Mouse (Mus musculus): ENCODE results near the gene Fubp3. TPM values are rescaled to one million over a fixed set of nuclear protein-coding genes. Genes with fewer than 3 reads are reported as not detected.
A peak's percentile ranks its signal among the peaks of the same experiment; 100 is the strongest.

Gene Fubp3
- total and polyA plus RNA-seq, 3 experiments, result 9.2 to 13.4 (median 12.7) TPM

DNA sequence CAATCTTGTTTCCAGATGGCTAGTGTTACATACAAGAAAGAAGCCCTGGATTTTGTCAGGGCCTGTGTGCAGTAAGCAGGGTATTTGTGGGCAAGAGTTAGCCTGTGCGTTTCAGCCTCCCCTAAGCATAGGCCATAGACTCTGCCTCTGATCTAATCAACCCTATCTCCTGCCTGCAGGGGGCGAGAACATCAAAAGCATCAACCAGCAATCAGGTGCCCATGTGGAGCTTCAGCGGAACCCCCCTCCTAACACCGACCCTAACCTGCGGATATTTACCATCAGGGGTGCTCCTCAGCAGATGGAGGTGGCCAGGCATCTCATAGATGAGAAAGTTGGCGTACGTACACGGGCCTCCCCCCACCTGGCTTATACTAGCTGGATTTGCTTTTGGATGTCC, 38.9 kb downstream of the Fubp3 start:
- Histone ChIP-seq H3K27me3 (ENCODE audit: control insufficient read depth, insufficient read depth, low read length) (no peaks in the 10 kb centered on the region), H3K9ac (ENCODE audit: low read depth, low read length) (no peak overlapping the region), H3K79me2 (replicated peaks; ENCODE audit: control insufficient read depth, insufficient read depth, low read length) (no peaks in the 10 kb centered on the region), H3K4me1 (ENCODE audit: control insufficient read depth, insufficient read depth, low read length) (no peaks in the 10 kb centered on the region), H3K4me3 (no peak overlapping the region), H3K27ac (no peak overlapping the region), H3K36me3 (ENCODE audit: control insufficient read depth, insufficient read depth, low read length) (no peaks in the 10 kb centered on the region)
- intact Hi-C loops (cut with DNase I), result no loop called here
- WGBS, result 91% methylated on average over 8 of the region's 8 CpGs
- DNase-seq, result no peak
- no peak for TF ChIP-seq EP300 (IDR thresholded peaks at IDR 0.05; ENCODE audit: insufficient read depth, low read depth, low read length)
- 0 out of 2 replicates have a peak, but pooled peaks have one; percentile 3 for TF ChIP-seq CTCF (IDR thresholded peaks at IDR 0.05)

DNA sequence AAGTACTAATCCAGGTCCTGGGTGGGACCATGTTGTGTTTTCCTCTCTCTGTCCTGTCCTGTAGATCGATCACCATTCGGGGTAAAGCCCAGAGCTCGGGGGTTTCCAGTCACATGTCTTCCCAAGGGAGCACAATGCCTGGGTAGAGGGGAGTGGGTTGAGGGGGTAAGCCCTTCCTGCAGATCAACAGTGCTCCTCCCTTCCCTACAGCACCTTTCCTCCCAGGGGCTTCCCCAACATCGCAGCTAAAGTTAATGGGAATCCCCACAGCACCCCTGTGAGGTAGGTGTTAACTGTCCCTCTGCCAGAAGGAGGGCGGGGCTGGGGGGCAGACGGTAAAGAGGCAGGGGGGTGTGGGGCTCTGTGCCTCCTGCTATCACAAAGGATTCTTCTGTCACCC, 40.2 kb downstream of the Fubp3 start:
- H3K27me3 ChIP-seq (ENCODE audit: control insufficient read depth, insufficient read depth, low read length), result no peaks in the 10 kb centered on the region
- no peak overlapping the region for H3K27ac ChIP-seq
- no peak for DNase-seq
- no peak overlapping the region for H3K4me3 ChIP-seq
- H3K4me1 ChIP-seq (ENCODE audit: control insufficient read depth, insufficient read depth, low read length), result no peaks in the 10 kb centered on the region
- TF ChIP-seq EP300 (IDR thresholded peaks at IDR 0.05; ENCODE audit: insufficient read depth, low read depth, low read length) (no peak), POLR2A (IDR thresholded peaks at IDR 0.05; ENCODE audit: insufficient read depth, low read depth, low read length) (no peak), CTCF (IDR thresholded peaks at IDR 0.05) (no peak)
- no peaks in the 10 kb centered on the region for H3K36me3 ChIP-seq (ENCODE audit: control insufficient read depth, insufficient read depth, low read length)
- WGBS, result 71% methylated on average over 6 of the region's 6 CpGs
- intact Hi-C loops (cut with DNase I), result no loop called here
- no peak overlapping the region for H3K9ac ChIP-seq (ENCODE audit: low read depth, low read length)
- no peaks in the 10 kb centered on the region for H3K79me2 ChIP-seq (replicated peaks; ENCODE audit: control insufficient read depth, insufficient read depth, low read length)

DNA sequence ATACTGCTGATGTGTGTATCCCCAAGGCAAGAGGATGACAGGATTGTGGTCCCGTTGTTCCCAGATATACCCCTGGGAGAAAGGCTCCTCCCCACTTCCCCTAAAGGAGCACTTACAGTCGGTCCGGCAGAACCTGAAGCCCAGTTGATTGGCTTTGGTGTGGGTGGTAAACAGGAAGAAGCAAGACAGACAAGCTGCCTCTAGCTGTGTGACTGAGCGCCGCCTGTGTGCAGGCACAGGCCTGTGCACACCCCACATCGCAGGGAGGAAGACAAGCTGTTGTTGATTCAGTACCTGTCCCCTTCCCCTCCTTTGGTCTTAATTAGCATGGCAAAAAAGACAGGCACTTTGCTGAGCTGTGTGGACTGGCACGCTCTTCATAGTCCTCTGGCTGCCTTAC, 41.3 kb downstream of the Fubp3 start:
- Histone ChIP-seq H3K36me3 (ENCODE audit: control insufficient read depth, insufficient read depth, low read length) (no peaks in the 10 kb centered on the region), H3K4me3 (no peak overlapping the region), H3K4me1 (ENCODE audit: control insufficient read depth, insufficient read depth, low read length) (no peaks in the 10 kb centered on the region), H3K79me2 (replicated peaks; ENCODE audit: control insufficient read depth, insufficient read depth, low read length) (no peaks in the 10 kb centered on the region), H3K27ac (no peak overlapping the region), H3K27me3 (ENCODE audit: control insufficient read depth, insufficient read depth, low read length) (no peaks in the 10 kb centered on the region), H3K9ac (ENCODE audit: low read depth, low read length) (no peak overlapping the region)
- DNase-seq, result no peak
- TF ChIP-seq POLR2A (IDR thresholded peaks at IDR 0.05; ENCODE audit: insufficient read depth, low read depth, low read length), result no peak
- no peak for TF ChIP-seq EP300 (IDR thresholded peaks at IDR 0.05; ENCODE audit: insufficient read depth, low read depth, low read length)
- TF ChIP-seq CTCF (IDR thresholded peaks at IDR 0.05), result no peak
- WGBS, result 64% methylated on average over 7 of the region's 7 CpGs
- intact Hi-C loops (cut with DNase I), result no loop called here

DNA sequence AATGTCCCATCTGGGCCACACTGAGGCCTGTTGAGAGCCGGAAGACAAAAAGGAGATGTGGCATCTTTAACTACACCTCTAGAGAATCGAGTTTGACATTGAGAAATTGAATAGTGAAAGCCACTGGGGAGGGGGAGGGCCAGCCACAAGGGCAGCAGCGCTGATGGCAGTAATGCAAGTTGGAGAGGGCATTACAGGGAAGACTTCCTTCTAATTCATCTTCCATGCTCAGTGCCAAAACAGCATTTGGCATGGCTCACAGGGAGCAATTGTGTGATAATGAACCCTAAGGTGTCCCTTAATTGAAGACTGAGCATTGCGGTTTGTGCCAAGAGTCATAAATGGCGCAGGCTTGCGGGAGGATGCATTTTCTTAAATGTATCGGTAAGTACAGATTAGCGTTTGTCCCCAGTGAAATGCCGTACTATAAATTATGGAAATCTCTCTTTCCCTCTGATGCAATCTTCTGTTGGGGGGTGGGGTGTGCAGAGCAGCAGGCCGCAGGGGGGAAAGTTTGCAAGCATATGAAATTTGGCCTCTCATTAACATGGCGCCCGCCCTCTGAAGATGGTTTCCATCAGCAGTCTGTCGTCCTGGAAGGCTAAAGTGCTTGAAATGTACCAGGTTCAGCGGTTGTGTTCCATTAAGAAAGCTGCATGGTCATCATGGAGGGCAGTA, 46.2 kb downstream of the Fubp3 start:
- TF ChIP-seq POLR2A (IDR thresholded peaks at IDR 0.05; ENCODE audit: insufficient read depth, low read depth, low read length), result no peak
- TF ChIP-seq CTCF (IDR thresholded peaks at IDR 0.05), result no peak
- WGBS, result 90% methylated on average over 14 of the region's 14 CpGs

DNA sequence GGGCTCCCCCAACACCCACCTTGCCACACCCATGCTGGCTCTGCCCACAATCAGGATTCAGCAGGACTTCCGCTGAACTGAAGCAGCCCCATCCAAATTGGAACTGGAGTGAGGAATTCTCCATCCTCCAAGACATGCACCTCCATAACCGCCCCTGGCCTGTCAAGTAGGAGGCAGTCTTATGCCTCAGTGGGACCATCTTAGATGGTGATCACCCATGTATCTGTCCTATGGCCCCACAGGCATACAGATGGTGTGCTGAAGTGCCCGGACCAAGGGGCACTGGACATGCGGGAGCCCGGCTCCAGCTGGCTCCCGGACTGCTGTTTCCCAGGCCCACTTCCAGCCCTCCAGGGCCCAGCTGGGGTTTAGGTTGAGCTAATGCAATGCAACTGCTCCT, 46.8 kb downstream of the Fubp3 start:
- Histone ChIP-seq H3K4me1 (ENCODE audit: control insufficient read depth, insufficient read depth, low read length) (no peaks in the 10 kb centered on the region), H3K27me3 (ENCODE audit: control insufficient read depth, insufficient read depth, low read length) (no peaks in the 10 kb centered on the region), H3K4me3 (no peak overlapping the region), H3K36me3 (ENCODE audit: control insufficient read depth, insufficient read depth, low read length) (no peaks in the 10 kb centered on the region), H3K9ac (ENCODE audit: low read depth, low read length) (no peak overlapping the region), H3K79me2 (replicated peaks; ENCODE audit: control insufficient read depth, insufficient read depth, low read length) (no peaks in the 10 kb centered on the region), H3K27ac (no peak overlapping the region)
- 89% methylated on average over 6 of the region's 6 CpGs for WGBS
- TF ChIP-seq EP300 (IDR thresholded peaks at IDR 0.05; ENCODE audit: insufficient read depth, low read depth, low read length) (no peak), CTCF (IDR thresholded peaks at IDR 0.05) (no peak), POLR2A (IDR thresholded peaks at IDR 0.05; ENCODE audit: insufficient read depth, low read depth, low read length) (no peak)
- no peak for DNase-seq
- intact Hi-C loops (cut with DNase I), result no loop called here

More for the DNA sequence above, 46.2 kb downstream of the Fubp3 start:
- DNase-seq, result no peak
- Histone ChIP-seq H3K4me3 (no peak overlapping the region), H3K79me2 (replicated peaks; ENCODE audit: control insufficient read depth, insufficient read depth, low read length) (no peaks in the 10 kb centered on the region), H3K27me3 (ENCODE audit: control insufficient read depth, insufficient read depth, low read length) (no peaks in the 10 kb centered on the region), H3K27ac (no peak overlapping the region), H3K4me1 (ENCODE audit: control insufficient read depth, insufficient read depth, low read length) (no peaks in the 10 kb centered on the region), H3K9ac (ENCODE audit: low read depth, low read length) (no peak overlapping the region), H3K36me3 (ENCODE audit: control insufficient read depth, insufficient read depth, low read length) (no peaks in the 10 kb centered on the region)
- intact Hi-C loops (cut with DNase I), result no loop called here

DNA sequence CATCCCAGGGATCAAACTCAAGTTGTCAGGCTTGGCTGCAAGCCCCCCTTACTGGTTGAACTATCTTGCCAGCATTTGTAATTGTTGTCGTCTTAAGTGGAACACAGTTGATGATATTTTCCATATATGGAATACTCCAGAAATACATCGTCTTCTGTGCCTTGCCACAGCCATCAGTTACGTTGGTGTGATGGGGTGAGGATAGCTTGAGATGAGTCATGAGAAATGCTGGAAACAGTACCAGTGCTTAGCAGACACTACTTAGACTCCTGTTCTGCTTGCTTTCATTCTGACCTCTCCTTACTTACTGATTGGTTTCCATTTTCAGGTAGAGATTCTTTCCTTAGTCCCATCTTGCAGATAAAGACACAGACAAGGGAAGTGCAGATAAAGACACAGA, 61.1 kb downstream of the Fubp3 start:
- Histone ChIP-seq H3K9ac (ENCODE audit: low read depth, low read length) (no peak overlapping the region), H3K27ac (no peak overlapping the region), H3K27me3 (ENCODE audit: control insufficient read depth, insufficient read depth, low read length) (peaks cover 38% of the 10 kb centered on the region), H3K36me3 (ENCODE audit: control insufficient read depth, insufficient read depth, low read length) (no peaks in the 10 kb centered on the region), H3K4me1 (ENCODE audit: control insufficient read depth, insufficient read depth, low read length) (no peaks in the 10 kb centered on the region), H3K4me3 (no peak overlapping the region), H3K79me2 (replicated peaks; ENCODE audit: control insufficient read depth, insufficient read depth, low read length) (no peaks in the 10 kb centered on the region)
- DNase-seq, result no peak
- 25% methylated on average over 3 of the region's 3 CpGs for WGBS
- intact Hi-C loops (cut with DNase I), result no loop called here
- TF ChIP-seq POLR2A (IDR thresholded peaks at IDR 0.05; ENCODE audit: insufficient read depth, low read depth, low read length) (no peak), CTCF (IDR thresholded peaks at IDR 0.05) (no peak), EP300 (IDR thresholded peaks at IDR 0.05; ENCODE audit: insufficient read depth, low read depth, low read length) (no peak)
